Mouse (Mus musculus) urinary bladder, postnatal 0 days (tissue): ENCODE results near the gene Sema6b. TPM values are rescaled to one million over a fixed set of nuclear protein-coding genes. Genes with fewer than 3 reads are reported as not detected.

Source experiments
- microRNA-seq: library from miRNA; unstranded; fragments of <30 nt; microRNA quantifications from one replicate; pipeline ENCODE4, GENCODE M21; 2016
- polyA plus RNA-seq: library from polyadenylated mRNA; unstranded; fragments of >200 nt; fragmentation: Nextera tagmentation; extraction: Ambion mirVana; gene quantifications from 2 replicates; pipeline ENCODE4 v1.2.1, GENCODE M21; 2015

The Sema6b gene
- polyA plus RNA-seq, result 0.37 and 0.85 TPM in 2 replicates

GRCm38 (mm10) chr17:56139858-56140595 lies at the start of gene Sema6b:
Gene Sema6b (minus strand): TSS chr17:56140343.

GRCm38 (mm10) chr17:56183658-56184103 lies 43.5 kb upstream of the Sema6b start, which contains the start of gene Mydgf:
Gene Mydgf (minus strand): TSS chr17:56183920.

GRCm38 (mm10) chr17:56162231-56162774 lies 22.2 kb upstream of the Sema6b start, which contains the start of gene Tnfaip8l1:
Gene Tnfaip8l1 (plus strand): TSS chr17:56162477.

GRCm38 (mm10) chr17:56121826-56122225 lies 18.3 kb downstream of the Sema6b start, which contains the start of gene Lrg1:
Gene Lrg1 (minus strand): TSS chr17:56122001.

GRCm38 (mm10) chr17:56117251-56117710 lies 22.9 kb downstream of the Sema6b start, which contains the start of gene Plin5:
Gene Plin5 (minus strand): TSS chr17:56117596.

GRCm38 (mm10) chr17:56109219-56110051 lies 30.7 kb downstream of the Sema6b start, which contains the start of gene Plin4:
Gene Plin4 (minus strand): TSS chr17:56109803.

GRCm38 (mm10) chr17:56078880-56079795 lies 61.0 kb downstream of the Sema6b start, which contains the start of gene Hdgfl2:
Gene Hdgfl2 (plus strand): TSS chr17:56079634.

GRCm38 (mm10) chr17:56074827-56075208 lies 65.3 kb downstream of the Sema6b start, which contains the start of gene Ubxn6:
Gene Ubxn6 (minus strand): TSS chr17:56075028.

Small RNA genes within 50 kb of the gene (microRNA-seq; reads per million reads assigned to microRNA genes)
- gene Gm44397, result not detected

Other genes starting within 250 kb of the Sema6b start
- 7.9 and 8.5 TPM in 2 replicates for gene Zfp959, start 248.2 kb downstream of the Sema6b start, polyA plus RNA-seq
- gene Zfp119b, start 190.8 kb downstream of the Sema6b start, polyA plus RNA-seq, result 5.9 and 6.2 TPM in 2 replicates
- 2.3 and 3.0 TPM in 2 replicates for gene Ebi3, start 187.7 kb downstream of the Sema6b start, polyA plus RNA-seq
- 12.7 and 14.0 TPM in 2 replicates for gene Yju2, start 181.2 kb downstream of the Sema6b start, polyA plus RNA-seq
- 0.92 and 1.1 TPM in 2 replicates for gene Shd, start 169.9 kb downstream of the Sema6b start, polyA plus RNA-seq
- 0.73 and 0.79 TPM in 2 replicates for gene Fsd1, start 153.8 kb downstream of the Sema6b start, polyA plus RNA-seq
- 19.1 and 20.0 TPM in 2 replicates for gene Stap2, start 134.8 kb downstream of the Sema6b start, polyA plus RNA-seq
- 32.2 and 34.7 TPM in 2 replicates for gene Mpnd, start 134.6 kb downstream of the Sema6b start, polyA plus RNA-seq
- 85.7 and 100 TPM in 2 replicates for gene Sh3gl1, start 103.7 kb downstream of the Sema6b start, polyA plus RNA-seq
- gene Chaf1a, start 99.9 kb downstream of the Sema6b start, polyA plus RNA-seq, result 4.9 and 7.4 TPM in 2 replicates
- gene Ubxn6, start 65.3 kb downstream of the Sema6b start, polyA plus RNA-seq, result 43.9 and 47.2 TPM in 2 replicates
- gene Hdgfl2, start 60.7 kb downstream of the Sema6b start, polyA plus RNA-seq, result 53.5 and 57.9 TPM in 2 replicates
- gene Plin4, start 30.5 kb downstream of the Sema6b start, polyA plus RNA-seq, result 13.1 and 16.2 TPM in 2 replicates
- 0.14 and 0.21 TPM in 2 replicates for gene Plin5, start 22.7 kb downstream of the Sema6b start, polyA plus RNA-seq
- gene Lrg1, start 18.3 kb downstream of the Sema6b start, polyA plus RNA-seq, result 3.4 and 7.2 TPM in 2 replicates
- 3.6 and 4.2 TPM in 2 replicates for gene Tnfaip8l1, start 22.1 kb upstream of the Sema6b start, polyA plus RNA-seq
- 75.0 and 82.0 TPM in 2 replicates for gene Mydgf, start 43.6 kb upstream of the Sema6b start, polyA plus RNA-seq
- gene Dpp9, start 78.6 kb upstream of the Sema6b start, polyA plus RNA-seq, result 18.3 and 21.8 TPM in 2 replicates
- gene Fem1a, start 116.5 kb upstream of the Sema6b start, polyA plus RNA-seq, result 8.4 and 9.1 TPM in 2 replicates
- gene Ticam1, start 136.4 kb upstream of the Sema6b start, polyA plus RNA-seq, result 3.3 and 3.6 TPM in 2 replicates
- 54.0 and 58.1 TPM in 2 replicates for gene Plin3, start 152.5 kb upstream of the Sema6b start, polyA plus RNA-seq
- not detected in 2 replicates for gene Arrdc5, start 159.9 kb upstream of the Sema6b start, polyA plus RNA-seq
- 21.7 and 31.0 TPM in 2 replicates for gene Uhrf1, start 163.0 kb upstream of the Sema6b start, polyA plus RNA-seq
- 23.0 and 24.0 TPM in 2 replicates for gene Kdm4b, start 185.7 kb upstream of the Sema6b start, polyA plus RNA-seq